Mouse (Mus musculus) embryonic facial prominence, embryonic 12.5 days (tissue): ENCODE results near the gene Zfp428. TPM values are rescaled to one million over a fixed set of nuclear protein-coding genes. Genes with fewer than 3 reads are reported as not detected.
A peak's percentile ranks its signal among the peaks of the same experiment; 100 is the strongest.

Source experiments
- ATAC-seq: fragments of 200-750 bp; cut with Nextera tagmentation; 2 replicates; pipeline ENCODE4 v1.8.0; 2017; ENCODE audit not compliant: insufficient number of reproducible peaks, insufficient read depth, low FRiP score, low TSS enrichment
- H3K27ac ChIP-seq: fragments of 300-500 bp; sonication (generic); 2 replicates; pipeline ENCODE4 v1.5.1; 2016; ENCODE audit warnings: mild to moderate bottlenecking
- H3K27me3 ChIP-seq: fragments of 300-500 bp; sonication (generic); 2 replicates; pipeline ENCODE4 v1.6.1; 2016; ENCODE audit warnings: mild to moderate bottlenecking, moderate library complexity
- H3K36me3 ChIP-seq: fragments of 300-500 bp; sonication (generic); 2 replicates; pipeline ENCODE4 v1.6.1; 2016; ENCODE audit warnings: mild to moderate bottlenecking
- H3K4me1 ChIP-seq: fragments of 300-500 bp; sonication (generic); 2 replicates; pipeline ENCODE4 v1.6.1; 2016
- H3K4me2 ChIP-seq: fragments of 300-500 bp; sonication (generic); replicated peaks from 2 replicates; pipeline ENCODE4 v1.6.1; 2016; ENCODE audit warnings: mild to moderate bottlenecking, moderate library complexity
- H3K4me3 ChIP-seq: fragments of 300-500 bp; sonication (generic); 2 replicates; pipeline ENCODE4 v1.5.1; 2016; ENCODE audit warnings: mild to moderate bottlenecking
- H3K9ac ChIP-seq: fragments of 300-500 bp; sonication (generic); 2 replicates; pipeline ENCODE4 v1.6.1; 2016; ENCODE audit warnings: mild to moderate bottlenecking, moderate library complexity
- H3K9me3 ChIP-seq: fragments of 300-500 bp; sonication (generic); 2 replicates; pipeline ENCODE4 v1.6.1; 2016; ENCODE audit warnings: mild to moderate bottlenecking, moderate library complexity
- WGBS: fragments of 180-500 bp; shearing (Covaris S2); methylation state at CpG from one replicate; pipeline ENCODE4 v1.1.7; 2016; 5-methylcytosine and 5-hydroxymethylcytosine counted together
- polyA plus RNA-seq: library from polyadenylated mRNA; unstranded; fragments of >200 nt; fragmentation: Nextera tagmentation; extraction: Ambion mirVana; gene quantifications from 2 replicates; pipeline ENCODE4 v1.2.1, GENCODE M21; 2016

The Zfp428 gene
- polyA plus RNA-seq, 1 experiment from 2014 or later = 100 TPM

DNA sequence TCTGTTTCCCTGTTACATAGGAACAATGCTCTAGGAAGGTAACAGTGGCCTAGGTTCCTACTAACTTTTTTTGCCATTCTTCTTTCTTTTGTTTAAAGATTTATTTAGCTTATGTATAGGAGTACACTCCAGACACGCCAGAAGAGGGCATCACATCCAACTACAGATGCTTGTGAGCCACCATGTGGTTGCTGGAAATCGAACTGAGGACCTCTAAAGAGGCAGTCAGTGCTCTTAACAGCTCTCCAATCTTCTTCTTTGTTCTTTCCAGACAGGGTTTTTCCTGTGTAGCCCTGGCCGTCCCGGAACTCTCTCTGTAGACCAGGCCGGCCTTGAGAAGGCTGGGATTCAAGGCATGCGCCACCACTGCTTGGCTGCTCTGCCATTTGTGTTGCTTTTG, 18.2 kb downstream of the Zfp428 start:
- no peak for ATAC-seq
- peaks cover 15% of the 10 kb centered on the region for H3K4me1 ChIP-seq
- no peak overlapping the region for H3K4me2 ChIP-seq
- no peak overlapping the region for H3K4me3 ChIP-seq
- H3K36me3 ChIP-seq = no peaks in the 10 kb centered on the region
- no peaks in the 10 kb centered on the region for H3K27me3 ChIP-seq
- no peak overlapping the region for H3K27ac ChIP-seq
- H3K9ac ChIP-seq = no peak overlapping the region
- WGBS = 85% methylated on average over 6 of the region's 6 CpGs
- no peaks in the 10 kb centered on the region for H3K9me3 ChIP-seq

DNA sequence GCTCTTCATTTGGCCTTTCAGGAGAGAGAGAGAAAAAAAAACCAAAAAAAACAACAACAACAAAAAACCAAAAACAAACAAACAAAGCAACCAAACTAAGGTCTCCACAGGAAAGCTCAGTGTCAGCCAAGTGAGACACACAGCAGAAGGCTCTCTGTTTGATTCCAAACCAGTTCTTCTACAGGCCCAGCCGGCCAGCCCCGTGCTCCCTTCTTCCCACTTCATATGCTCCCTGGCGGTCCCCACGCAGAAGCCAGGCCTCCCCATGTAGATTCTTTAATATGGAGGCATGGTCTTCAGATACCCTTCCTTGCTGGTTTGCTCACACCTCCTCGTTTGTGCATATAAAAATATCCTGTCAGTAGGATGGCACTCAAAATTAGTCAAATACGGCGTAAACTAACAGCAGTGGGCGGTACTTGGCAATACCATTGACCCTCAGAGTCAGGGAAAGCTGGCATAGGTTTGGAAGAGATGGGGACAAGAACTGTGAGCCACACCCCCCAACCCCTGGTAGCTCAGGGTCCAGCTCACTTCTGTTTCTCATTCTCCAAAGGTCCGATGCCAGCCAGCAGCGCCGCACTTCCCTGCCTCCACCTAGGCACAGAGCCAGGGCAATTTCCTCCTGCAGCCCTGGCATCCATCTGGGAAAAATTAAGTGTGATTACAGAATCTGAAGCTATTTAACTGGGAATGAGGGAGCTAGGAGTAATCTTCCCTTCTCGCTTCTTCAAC, 19.0 kb downstream of the Zfp428 start:
- H3K4me1 ChIP-seq = peaks cover 15% of the 10 kb centered on the region
- no peak overlapping the region for H3K9ac ChIP-seq
- H3K27me3 ChIP-seq = no peaks in the 10 kb centered on the region
- ATAC-seq = no peak
- H3K4me3 ChIP-seq = no peak overlapping the region
- H3K36me3 ChIP-seq = no peaks in the 10 kb centered on the region
- H3K27ac ChIP-seq = no peak overlapping the region
- no peaks in the 10 kb centered on the region for H3K9me3 ChIP-seq
- H3K4me2 ChIP-seq = 0 out of 2 replicates have a peak overlapping the region, but pooled peaks have one; percentile 5
- 77% methylated on average over 12 of the region's 12 CpGs for WGBS

DNA sequence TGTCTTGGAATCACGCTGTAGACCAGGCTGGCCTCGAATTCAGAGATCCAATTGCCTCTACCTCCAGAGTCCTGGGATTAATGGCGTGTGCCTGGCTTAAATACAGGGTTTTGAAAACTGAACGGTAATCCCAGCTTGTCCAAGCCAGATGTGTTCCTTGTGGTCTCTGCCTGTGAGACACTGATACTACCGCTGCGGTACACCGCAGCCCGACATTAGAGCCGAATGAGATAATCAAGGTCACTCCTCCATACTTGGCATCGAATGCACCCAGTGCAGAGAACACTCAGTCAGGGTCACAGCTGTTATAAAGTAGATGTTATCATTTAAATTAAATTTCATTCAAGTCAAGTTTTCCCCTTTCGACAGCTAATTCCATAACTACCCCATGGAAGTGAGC, 22.1 kb downstream of the Zfp428 start:
- peaks cover 8% of the 10 kb centered on the region for H3K27me3 ChIP-seq
- no peak overlapping the region for H3K4me3 ChIP-seq
- H3K9me3 ChIP-seq = no peaks in the 10 kb centered on the region
- H3K4me2 ChIP-seq = no peak overlapping the region
- no peak for ATAC-seq
- no peak overlapping the region for H3K27ac ChIP-seq
- H3K9ac ChIP-seq = no peak overlapping the region
- 85% methylated on average over 11 of the region's 11 CpGs for WGBS
- H3K36me3 ChIP-seq = peaks cover 9% of the 10 kb centered on the region
- H3K4me1 ChIP-seq = peaks cover 34% of the 10 kb centered on the region

DNA sequence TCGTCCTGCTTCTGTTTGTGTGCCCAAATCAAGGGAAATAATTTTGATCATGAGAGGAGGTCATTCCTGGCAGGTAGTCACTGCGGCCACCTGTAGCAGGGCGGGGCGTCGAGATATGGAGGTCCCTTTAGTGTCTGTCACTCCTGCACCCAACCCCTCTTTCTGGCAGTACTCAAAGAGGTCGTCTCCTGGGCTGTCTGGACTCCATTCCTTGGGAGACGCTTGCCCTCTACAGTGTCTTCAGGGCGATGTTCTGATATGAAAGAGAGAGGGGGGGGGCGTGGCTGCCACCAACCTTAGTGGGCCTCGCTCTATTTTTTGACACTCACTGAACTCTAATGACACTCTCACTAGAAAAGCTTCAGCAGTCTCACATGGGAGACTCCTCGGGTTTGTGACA, 22.8 kb downstream of the Zfp428 start:
- H3K36me3 ChIP-seq = peaks cover 15% of the 10 kb centered on the region
- H3K4me3 ChIP-seq = peak overlapping the region; percentile 57
- H3K27me3 ChIP-seq = peaks cover 12% of the 10 kb centered on the region
- H3K4me1 ChIP-seq = peaks cover 38% of the 10 kb centered on the region
- ATAC-seq = no peak
- H3K9ac ChIP-seq = peak overlapping the region; percentile 77
- peak overlapping the region; percentile 69 for H3K27ac ChIP-seq
- WGBS = 64% methylated on average over 11 of the region's 11 CpGs
- H3K4me2 ChIP-seq = peak overlapping the region; percentile 88
- H3K9me3 ChIP-seq = no peaks in the 10 kb centered on the region

DNA sequence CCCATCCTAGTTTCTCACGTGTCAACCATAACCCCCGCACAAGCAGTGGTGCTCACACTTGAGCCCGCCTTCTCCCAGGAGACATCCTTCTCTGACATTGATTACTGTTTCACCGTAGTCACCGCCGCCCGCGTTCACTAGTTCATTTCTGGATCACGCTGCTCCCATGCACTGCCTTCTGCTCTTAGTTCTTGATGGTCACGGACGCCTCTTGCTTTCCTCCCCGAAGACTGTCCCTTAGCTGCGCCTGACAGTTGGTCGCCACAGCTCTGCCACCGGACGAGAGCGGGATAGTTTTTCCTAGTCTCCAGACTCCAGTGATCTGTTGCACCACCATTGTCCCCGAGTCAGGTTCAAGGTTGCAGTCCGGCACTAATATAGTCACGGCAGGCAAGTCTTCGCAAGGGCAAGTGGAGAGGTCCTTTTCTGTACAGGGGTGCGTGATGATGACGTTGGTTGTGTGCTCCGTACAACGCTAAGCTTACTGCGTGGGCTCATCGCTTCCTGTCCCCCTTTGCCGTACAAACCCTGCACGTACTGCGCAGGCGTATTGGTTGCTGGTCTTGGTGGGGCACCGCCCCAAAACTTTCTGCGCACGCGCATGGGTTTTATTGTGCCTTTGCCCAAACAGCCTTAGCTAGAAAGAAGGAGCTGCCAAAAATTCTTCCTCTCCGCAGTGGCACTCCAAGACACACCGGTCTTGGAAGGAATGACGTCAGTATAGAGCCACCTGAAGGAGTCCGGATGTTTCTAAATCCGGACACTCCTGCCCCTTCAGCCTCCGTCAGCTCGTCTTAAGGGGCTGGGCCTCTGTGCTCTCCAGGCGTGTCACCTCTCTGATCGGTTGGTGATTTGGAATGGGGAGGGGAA, 23.5 kb downstream of the Zfp428 start, which contains the start of gene Irgq:
Gene Irgq (plus strand): TSS at position 628 of the 870 bp plus-strand sequence.
- H3K4me1 ChIP-seq = peaks cover 38% of the 10 kb centered on the region
- WGBS = under 1% methylated on average over 44 of the region's 44 CpGs
- peak within 1 kb of the TSS; percentile 57 for H3K4me3 ChIP-seq
- no peaks in the 10 kb centered on the region for H3K9me3 ChIP-seq
- H3K27me3 ChIP-seq = peaks cover 12% of the 10 kb centered on the region
- peak; percentile 89 for ATAC-seq
- peak within 1 kb of the TSS; percentile 88 for H3K4me2 ChIP-seq
- H3K27ac ChIP-seq = peak within 1 kb of the TSS; percentile 69
- H3K36me3 ChIP-seq = peaks cover 22% of the 10 kb centered on the region
- peak within 1 kb of the TSS; percentile 77 for H3K9ac ChIP-seq

DNA sequence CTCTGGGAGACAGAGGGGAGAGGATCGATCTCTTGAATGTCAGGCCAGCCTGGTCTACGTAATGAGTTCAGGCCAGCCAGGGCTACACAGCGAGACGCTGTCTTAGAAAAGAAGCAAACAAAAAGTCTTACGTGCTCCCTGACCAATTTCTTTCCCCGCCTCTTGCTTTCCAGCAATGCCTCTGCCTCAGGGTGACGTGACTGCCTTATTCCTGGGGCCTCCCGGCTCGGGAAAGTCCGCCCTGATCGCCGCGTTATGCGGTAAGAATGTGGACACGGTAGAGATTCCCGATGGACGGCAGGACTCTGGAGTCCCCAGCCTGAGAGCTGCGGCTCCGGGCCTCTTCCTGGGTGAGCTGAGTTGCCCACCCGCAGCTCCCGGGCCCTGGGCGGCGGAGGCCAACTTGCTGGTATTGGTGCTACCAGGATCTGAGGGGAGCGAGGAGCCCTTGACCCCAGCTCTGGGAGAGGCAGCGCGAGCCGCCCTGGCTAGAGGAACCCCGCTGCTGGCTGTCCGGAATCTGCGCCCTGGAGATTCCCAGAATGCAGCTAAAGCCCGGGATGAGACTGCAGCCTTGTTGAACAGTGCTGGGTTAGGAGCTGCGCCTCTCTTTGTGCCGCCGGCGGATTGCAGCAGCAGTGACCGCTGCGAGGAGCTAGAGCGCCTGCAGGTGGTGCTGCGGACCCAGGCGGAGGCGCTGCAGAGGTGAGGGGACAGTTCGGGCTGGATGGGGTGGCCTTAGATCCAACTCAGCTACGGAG, 24.6 kb downstream of the Zfp428 start:
- peak; percentile 35 for ATAC-seq
- Histone ChIP-seq H3K4me1 (peaks cover 38% of the 10 kb centered on the region), H3K9me3 (no peaks in the 10 kb centered on the region), H3K4me3 (peak overlapping the region; percentile 57), H3K27ac (peak overlapping the region; percentile 69), H3K4me2 (peak overlapping the region; percentile 88), H3K27me3 (peaks cover 12% of the 10 kb centered on the region), H3K9ac (peak overlapping the region; percentile 77), H3K36me3 (peaks cover 33% of the 10 kb centered on the region)
- WGBS = 1% methylated on average over 43 of the region's 43 CpGs

DNA sequence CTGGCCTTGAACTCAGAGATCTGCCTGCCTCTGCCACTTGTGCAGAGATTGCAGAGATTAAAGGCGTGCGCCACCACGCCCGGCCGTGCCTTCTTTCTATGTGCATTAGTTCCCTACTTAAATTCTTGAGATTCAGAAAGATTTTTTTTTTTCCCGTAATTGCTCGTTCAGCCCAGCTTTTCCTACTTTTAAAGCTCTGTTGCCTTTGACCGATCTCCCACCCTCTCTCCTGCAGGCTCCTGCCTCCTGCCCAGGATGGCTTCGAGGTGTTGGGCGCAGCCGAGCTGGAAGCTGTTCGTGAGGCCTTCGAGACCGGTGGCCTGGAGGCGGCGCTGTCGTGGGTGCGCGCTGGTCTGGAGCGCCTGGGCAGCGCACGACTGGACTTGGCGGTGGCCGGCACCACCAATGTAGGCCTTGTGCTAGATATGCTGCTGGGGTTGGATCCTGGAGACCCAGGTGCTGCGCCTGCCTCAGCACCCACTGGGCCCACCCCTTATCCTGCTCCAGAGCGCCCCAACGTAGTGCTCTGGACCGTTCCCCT, 26.3 kb downstream of the Zfp428 start:
- no peak for ATAC-seq
- Histone ChIP-seq H3K36me3 (peaks cover 34% of the 10 kb centered on the region), H3K9ac (peak overlapping the region; percentile 30; the same call in 1 of the 2 replicates)

DNA sequence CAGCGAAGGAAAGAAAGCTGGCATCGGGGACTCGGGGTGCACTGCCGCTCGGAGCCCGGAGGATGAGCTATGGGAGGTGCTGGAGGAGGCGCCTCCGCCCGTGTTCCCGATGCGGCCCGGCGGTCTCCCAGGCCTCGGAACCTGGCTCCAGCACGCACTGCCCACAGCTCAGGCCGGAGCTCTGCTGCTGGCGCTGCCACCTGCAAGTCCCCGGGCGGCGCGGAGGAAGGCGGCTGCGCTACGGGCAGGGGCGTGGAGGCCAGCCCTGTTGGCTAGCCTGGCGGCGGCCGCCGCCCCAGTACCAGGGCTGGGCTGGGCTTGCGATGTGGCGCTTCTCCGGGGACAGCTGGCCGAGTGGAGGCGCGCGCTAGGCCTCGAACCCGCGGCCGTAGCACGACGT, 27.0 kb downstream of the Zfp428 start:
- Histone ChIP-seq H3K4me1 (peaks cover 30% of the 10 kb centered on the region), H3K4me2 (peak overlapping the region; percentile 26; the same call in 1 of the 2 replicates), H3K36me3 (peaks cover 34% of the 10 kb centered on the region), H3K9me3 (0 out of 2 replicates have a peak, but pooled peaks cover 2% of the 10 kb centered on the region), H3K9ac (peak overlapping the region; percentile 30), H3K27ac (no peak overlapping the region), H3K27me3 (peaks cover 12% of the 10 kb centered on the region), H3K4me3 (no peak overlapping the region)
- ATAC-seq = no peak
- WGBS = 25% methylated on average over 42 of the region's 42 CpGs

More for the DNA sequence above, 26.3 kb downstream of the Zfp428 start:
- Histone ChIP-seq H3K4me2 (no peak overlapping the region), H3K9me3 (no peaks in the 10 kb centered on the region), H3K4me1 (peaks cover 30% of the 10 kb centered on the region), H3K27ac (no peak overlapping the region), H3K27me3 (peaks cover 12% of the 10 kb centered on the region), H3K4me3 (no peak overlapping the region)
- WGBS = 64% methylated on average over 28 of the region's 28 CpGs

DNA sequence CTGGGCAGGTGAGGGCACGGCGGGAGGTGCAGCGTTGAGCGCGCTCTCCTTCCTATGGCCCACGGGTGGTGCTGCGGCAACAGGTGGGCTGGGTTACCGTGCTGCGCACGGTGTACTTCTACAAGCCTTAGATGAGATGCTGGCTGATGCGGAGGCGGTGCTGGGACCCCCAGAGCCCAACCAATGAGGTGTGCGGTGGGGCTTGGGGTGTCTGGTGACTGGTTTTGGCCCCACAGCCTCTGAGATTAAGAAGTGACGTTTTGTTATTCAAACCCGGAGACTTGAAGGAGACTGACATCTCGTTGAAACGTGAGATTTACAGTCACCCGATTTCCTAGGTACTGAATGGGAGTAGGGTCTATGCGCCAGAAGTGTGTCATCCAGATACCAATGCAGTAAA, 27.5 kb downstream of the Zfp428 start:
- no peak overlapping the region for H3K9ac ChIP-seq
- H3K27me3 ChIP-seq = peaks cover 12% of the 10 kb centered on the region
- 31% methylated on average over 19 of the region's 19 CpGs for WGBS
- no peak overlapping the region for H3K4me3 ChIP-seq
- H3K4me1 ChIP-seq = peaks cover 28% of the 10 kb centered on the region
- H3K9me3 ChIP-seq = 0 out of 2 replicates have a peak, but pooled peaks cover 5% of the 10 kb centered on the region
- peak overlapping the region; percentile 26; the same call in 1 of the 2 replicates for H3K4me2 ChIP-seq
- H3K27ac ChIP-seq = no peak overlapping the region
- H3K36me3 ChIP-seq = peaks cover 34% of the 10 kb centered on the region
- no peak for ATAC-seq

DNA sequence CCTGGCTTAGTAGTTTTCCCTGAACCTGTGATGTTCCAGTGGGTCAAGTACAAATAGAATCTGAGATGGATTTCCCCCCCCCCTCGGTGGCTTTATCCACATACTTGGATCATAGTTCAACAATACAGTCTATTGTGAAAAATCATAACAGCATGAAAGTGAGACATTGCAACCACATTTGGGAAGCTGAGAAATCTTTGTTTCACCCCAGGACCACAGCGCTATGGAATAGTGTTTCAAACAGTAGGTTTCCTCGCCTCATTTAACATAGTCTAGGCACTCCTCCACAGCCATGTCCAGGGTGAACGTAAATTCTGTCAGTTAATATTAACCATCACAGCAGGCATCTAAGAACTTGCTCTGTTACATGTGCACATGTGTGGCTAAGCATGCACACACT, 30.3 kb downstream of the Zfp428 start:
- H3K36me3 ChIP-seq = peaks cover 34% of the 10 kb centered on the region
- peaks cover 12% of the 10 kb centered on the region for H3K27me3 ChIP-seq
- 79% methylated on average over 4 of the region's 4 CpGs for WGBS
- H3K4me1 ChIP-seq = peaks cover 18% of the 10 kb centered on the region
- no peak overlapping the region for H3K4me2 ChIP-seq
- H3K27ac ChIP-seq = no peak overlapping the region
- H3K9ac ChIP-seq = no peak overlapping the region
- ATAC-seq = no peak
- no peak overlapping the region for H3K4me3 ChIP-seq
- H3K9me3 ChIP-seq = 0 out of 2 replicates have a peak, but pooled peaks cover 5% of the 10 kb centered on the region

DNA sequence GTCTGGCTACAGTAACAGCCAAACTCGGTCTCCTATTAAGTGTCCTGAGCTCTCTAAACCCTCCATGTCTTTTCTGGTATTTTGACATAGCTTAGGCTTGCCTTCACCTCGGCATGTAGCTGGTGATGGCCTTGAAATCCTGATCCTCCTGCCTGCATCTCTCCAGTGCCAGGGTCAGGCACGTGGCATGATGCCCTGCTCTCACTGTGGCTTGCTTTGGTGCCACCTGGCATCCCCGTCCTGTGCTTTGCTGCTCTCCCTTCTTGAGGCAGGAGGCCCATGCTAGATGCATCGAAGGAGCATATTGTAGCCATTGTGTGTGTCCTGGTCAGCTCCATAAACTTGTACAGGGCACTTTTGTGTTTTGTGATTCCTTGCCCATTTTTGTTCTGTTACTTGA, 30.8 kb downstream of the Zfp428 start:
- no peak overlapping the region for H3K27ac ChIP-seq
- H3K4me3 ChIP-seq = no peak overlapping the region
- no peak overlapping the region for H3K9ac ChIP-seq
- H3K4me2 ChIP-seq = no peak overlapping the region
- peaks cover 34% of the 10 kb centered on the region for H3K36me3 ChIP-seq
- 0 out of 2 replicates have a peak, but pooled peaks cover 5% of the 10 kb centered on the region for H3K9me3 ChIP-seq
- peaks cover 13% of the 10 kb centered on the region for H3K4me1 ChIP-seq
- H3K27me3 ChIP-seq = peaks cover 12% of the 10 kb centered on the region
- WGBS = 86% methylated on average over 5 of the region's 5 CpGs
- ATAC-seq = no peak
